Mouse (Mus musculus) hindbrain, postnatal 0 days (tissue): ENCODE measurements around the gene Dab2ip. TPM values are rescaled to one million over a fixed set of nuclear protein-coding genes. Genes with fewer than 3 reads are reported as not detected.

ENCODE experiments used
- ATAC-seq: fragments of 200-750 bp; cut with Nextera tagmentation; 2 replicates; pipeline ENCODE4 v1.8.0; 2017; ENCODE audit warnings: mild to moderate bottlenecking, moderate TSS enrichment, moderate library complexity
- DNase-seq: peaks from one replicate; pipeline ENCODE4 v3.0.0-alpha.2; 2015; ENCODE audit warnings: low spot score
- H3K27ac ChIP-seq: fragments of 300-500 bp; sonication (generic); 2 replicates; pipeline ENCODE4 v1.5.1; 2014; ENCODE audit warnings: mild to moderate bottlenecking
- H3K27me3 ChIP-seq: fragments of 300-500 bp; sonication (generic); 2 replicates; pipeline ENCODE4 v1.6.1; 2014; ENCODE audit warnings: low read length, mixed read lengths; ENCODE audit not compliant: insufficient read depth
- H3K36me3 ChIP-seq: fragments of 300-500 bp; sonication (generic); 2 replicates; pipeline ENCODE4 v1.6.1; 2014; ENCODE audit warnings: low read length, mixed read lengths; ENCODE audit not compliant: insufficient read depth
- H3K4me1 ChIP-seq: fragments of 300-500 bp; sonication (generic); 2 replicates; pipeline ENCODE4 v1.6.1; 2014; ENCODE audit warnings: antibody characterized with exemption, low read length, mixed read lengths; ENCODE audit not compliant: insufficient read depth
- H3K4me2 ChIP-seq: fragments of 300-500 bp; sonication (generic); 2 replicates; pipeline ENCODE4 v1.6.1; 2014; ENCODE audit warnings: low read depth, mild to moderate bottlenecking, low read length, moderate library complexity, mixed read lengths
- H3K4me3 ChIP-seq: fragments of 300-500 bp; sonication (generic); 2 replicates; pipeline ENCODE4 v1.5.1; 2014; ENCODE audit warnings: low read length
- H3K9ac ChIP-seq: fragments of 300-500 bp; sonication (generic); replicated peaks from 2 replicates; pipeline ENCODE4 v1.6.1; 2014; ENCODE audit warnings: mild to moderate bottlenecking, low read length, moderate library complexity, mixed read lengths
- H3K9me3 ChIP-seq: fragments of 300-500 bp; sonication (generic); 2 replicates; pipeline ENCODE4 v1.6.1; 2016; ENCODE audit warnings: low read length, mixed read lengths
- CTCF ChIP-seq: IDR thresholded peaks from 2 replicates; pipeline ENCODE4 v1.5.1; 2016; ENCODE audit warnings: antibody characterized with exemption, control low read depth, low read depth
- WGBS: fragments of 180-500 bp; shearing (Covaris S2); extraction: QIAGEN DNeasy Blood & Tissue Kit; methylation state at CpG from one replicate; pipeline ENCODE4 v1.1.7; 2014; 5-methylcytosine and 5-hydroxymethylcytosine counted together
- polyA plus RNA-seq: library from polyadenylated mRNA; unstranded; fragments of >200 nt; fragmentation: Nextera tagmentation; extraction: Ambion mirVana; gene quantifications from 2 replicates; pipeline ENCODE4 v1.2.1, GENCODE M21; 2015
- total RNA-seq: library from RNA; depleted of rRNA; stranded (reverse); fragments of >200 nt; gene quantifications from 2 replicates; pipeline ENCODE4 v1.2.3, GENCODE M21; 2014

Dab2ip gene
- total and polyA plus RNA-seq, 2 experiments from 2014 or later: 64.5 to 161 TPM

DNA sequence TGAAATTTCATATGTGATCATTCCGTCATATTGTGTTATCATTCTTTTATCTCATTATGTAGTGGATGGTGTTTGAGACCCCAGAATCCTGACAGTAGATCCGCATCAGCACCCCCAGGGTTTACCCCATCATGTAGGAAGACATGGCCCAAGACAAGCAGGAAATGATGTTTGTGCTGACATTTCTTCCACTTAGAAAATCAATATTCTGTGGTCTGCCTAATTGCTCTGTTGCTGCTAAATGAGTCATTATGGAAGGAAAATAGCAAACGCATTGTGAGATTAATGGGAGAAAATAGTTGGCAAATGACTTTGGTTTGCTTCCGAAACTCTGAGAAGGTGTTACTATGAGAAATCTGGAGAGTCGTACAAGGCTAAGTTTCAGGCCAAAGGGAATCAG, 116.4 kb downstream of the Dab2ip start:
- no peak overlapping the region for H3K4me3 ChIP-seq
- peaks cover 51% of the 10 kb centered on the region for H3K4me1 ChIP-seq
- WGBS: 80% methylated on average over 5 of the region's 5 CpGs

GRCm38 (mm10) chr2:35676075-35676665, 118.1 kb downstream of the Dab2ip start:
- 27% methylated on average over 5 of the region's 5 CpGs for WGBS
- Histone ChIP-seq H3K4me1 (peaks cover 50% of the 10 kb centered on the region), H3K4me2 (no peak overlapping the region), H3K9ac (peak overlapping the region; percentile 18), H3K36me3 (no peaks in the 10 kb centered on the region), H3K27me3 (no peaks in the 10 kb centered on the region), H3K4me3 (no peak overlapping the region), H3K9me3 (no peaks in the 10 kb centered on the region), H3K27ac (peak overlapping the region; percentile 85)
- no peak for TF ChIP-seq CTCF
- ATAC-seq (no peak), DNase-seq (peak; percentile 72)

More for the DNA sequence above, 116.4 kb downstream of the Dab2ip start:
- Histone ChIP-seq H3K9me3 (no peaks in the 10 kb centered on the region), H3K36me3 (no peaks in the 10 kb centered on the region), H3K27me3 (no peaks in the 10 kb centered on the region), H3K4me2 (no peak overlapping the region), H3K9ac (no peak overlapping the region), H3K27ac (no peak overlapping the region)
- no peak for TF ChIP-seq CTCF
- ATAC-seq: no peak
- no peak for DNase-seq

DNA sequence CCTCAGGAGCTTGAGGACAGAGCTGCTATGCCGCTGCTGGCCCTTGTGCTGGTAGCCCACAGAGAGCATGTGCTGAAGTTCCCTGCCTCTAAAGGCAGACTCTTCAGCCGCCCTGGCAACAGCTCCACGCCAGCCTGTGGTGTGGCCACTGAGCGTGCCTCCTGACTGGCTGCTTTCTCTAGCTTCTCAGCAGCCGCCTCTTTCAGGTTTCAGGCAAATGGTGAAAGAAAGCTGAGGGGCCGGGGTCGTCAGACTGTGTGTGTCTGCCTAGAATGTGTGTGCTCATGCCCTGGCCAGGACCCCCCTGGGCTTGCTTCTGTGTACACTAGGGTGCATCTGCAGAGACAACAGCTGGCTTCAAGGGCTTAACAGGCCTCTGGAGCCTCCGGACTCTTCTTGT, 119.8 kb downstream of the Dab2ip start:
- H3K4me2 ChIP-seq: no peak overlapping the region
- TF ChIP-seq CTCF: no peak
- peak; percentile 86 for DNase-seq
- peak overlapping the region; percentile 85 for H3K27ac ChIP-seq
- H3K4me1 ChIP-seq: peaks cover 47% of the 10 kb centered on the region
- no peaks in the 10 kb centered on the region for H3K9me3 ChIP-seq
- 5% methylated on average over 8 of the region's 8 CpGs for WGBS
- no peaks in the 10 kb centered on the region for H3K36me3 ChIP-seq
- ATAC-seq: peak; percentile 91
- H3K9ac ChIP-seq: peak overlapping the region; percentile 39
- no peaks in the 10 kb centered on the region for H3K27me3 ChIP-seq
- no peak overlapping the region for H3K4me3 ChIP-seq

DNA sequence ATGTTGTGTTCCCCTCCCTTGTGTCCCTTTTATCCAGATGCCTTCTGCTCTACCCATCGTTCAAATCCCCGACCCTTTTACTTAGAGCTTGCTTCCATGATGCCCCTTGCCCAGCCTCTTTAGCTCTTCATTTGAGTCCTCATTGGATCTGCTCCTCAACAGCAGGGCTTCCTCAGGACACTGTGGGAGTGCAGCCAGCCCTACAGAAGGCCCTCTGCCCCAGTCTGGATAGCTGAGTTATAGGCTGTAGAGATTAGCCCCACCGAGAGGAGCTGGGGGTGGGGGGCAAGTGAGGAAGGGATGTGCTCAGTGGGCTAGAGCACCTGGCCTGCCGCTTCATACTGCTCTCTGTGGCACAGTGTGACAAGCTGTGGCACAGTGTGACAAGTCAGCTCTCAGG, 120.4 kb downstream of the Dab2ip start:
- Histone ChIP-seq H3K36me3 (no peaks in the 10 kb centered on the region), H3K4me2 (no peak overlapping the region), H3K9me3 (no peaks in the 10 kb centered on the region), H3K4me3 (no peak overlapping the region), H3K9ac (peak overlapping the region; percentile 14; the same call in 1 of the 2 replicates), H3K27me3 (no peaks in the 10 kb centered on the region), H3K27ac (peak overlapping the region; percentile 85), H3K4me1 (peaks cover 46% of the 10 kb centered on the region)
- DNase-seq (no peak), ATAC-seq (peak; percentile 19; the same call in 1 of the 2 replicates)
- 28% methylated on average over 4 of the region's 4 CpGs for WGBS
- TF ChIP-seq CTCF: no peak

- Histone ChIP-seq H3K9me3 (no peaks in the 10 kb centered on the region), H3K4me1 (peaks cover 58% of the 10 kb centered on the region), H3K4me3 (no peak overlapping the region), H3K9ac (no peak overlapping the region), H3K27me3 (no peaks in the 10 kb centered on the region), H3K4me2 (no peak overlapping the region), H3K27ac (peak overlapping the region; percentile 28; the same call in 1 of the 2 replicates), H3K36me3 (no peaks in the 10 kb centered on the region)
- DNase-seq: no peak
- WGBS: 26% methylated on average over 10 of the region's 10 CpGs
- TF ChIP-seq CTCF: no peak
- no peak for ATAC-seq
Measured at GRCm38 (mm10) chr2:35679812-35680672, 122.0 kb downstream of the Dab2ip start.

- 20% methylated on average over 6 of the region's 6 CpGs for WGBS
- H3K4me3 ChIP-seq: no peak overlapping the region
- no peak for TF ChIP-seq CTCF
- no peak overlapping the region for H3K9ac ChIP-seq
- H3K27ac ChIP-seq: peak overlapping the region; percentile 28; the same call in 1 of the 2 replicates
- H3K36me3 ChIP-seq: no peaks in the 10 kb centered on the region
- ATAC-seq (no peak), DNase-seq (peak; percentile 53)
- no peaks in the 10 kb centered on the region for H3K9me3 ChIP-seq
- no peaks in the 10 kb centered on the region for H3K27me3 ChIP-seq
- H3K4me2 ChIP-seq: no peak overlapping the region
- peaks cover 54% of the 10 kb centered on the region for H3K4me1 ChIP-seq
Measured at GRCm38 (mm10) chr2:35680833-35681232, 122.8 kb downstream of the Dab2ip start.
